10 mouse cellular contexts compared by ENCODE assay signal in genomic region chr10:61362992-61363391, GRCm38 (mm10). TPM values are rescaled to one million over a fixed set of nuclear protein-coding genes. Genes with fewer than 3 reads are reported as not detected.
DNase-seq lines count a peak whose midpoint lies in the region; ATAC-seq and TF ChIP-seq lines count a peak whose summit lies in the region.
"Had no signal": no experiment of that assay in that cellular context is flagged by ENCODE, and none has a peak within 500 bp of the region (broad histone marks: within the 10 kb centered on the region; RNA-seq: fewer than 3 reads in every experiment).

No protein-coding gene starts in this region.

- peaks cover 2% of the 10 kb centered on the region; the same call in 1 of the 2 replicates for H3K9me3 ChIP-seq in kidney, embryonic 14.5 days (ENCODE audit: control insufficient read depth, low read length)
- H3K9me3 ChIP-seq in forebrain, embryonic 15.5 days = no peaks in the 10 kb centered on the region
- H3K9me3 ChIP-seq: hindbrain, embryonic 15.5 days; neural tube, embryonic 12.5 days had no signal

- TF ChIP-seq POLR2A in cerebellum, adult 2 months (IDR thresholded peaks at IDR 0.05; ENCODE audit: borderline replicate concordance, insufficient read depth, low read length) = no peak

- H3K9ac ChIP-seq in kidney, embryonic 14.5 days (ENCODE audit: low read depth, low read length) = no peak overlapping the region
- H3K9ac ChIP-seq in forebrain, embryonic 15.5 days (replicated peaks) = no peak overlapping the region
- H3K9ac ChIP-seq: hindbrain, embryonic 15.5 days; neural tube, embryonic 12.5 days had no signal

- 78% methylated on average over 8 of the region's 8 CpGs for WGBS in kidney, embryonic 14.5 days
- WGBS in cerebellum, adult 2 months = 13% methylated on average over 8 of the region's 8 CpGs
- 84% methylated on average over 8 of the region's 8 CpGs for WGBS in forebrain, embryonic 15.5 days

- DNase-seq in kidney, postnatal 10 days = peak; percentile 25
- DNase-seq in cerebellum, adult 2 months = peak; percentile 50 to 61
- DNase-seq in gastrocnemius, adult 18-20 months (ENCODE audit: low spot score) = peak; percentile 66
- peak; percentile 79 for DNase-seq in skeletal muscle tissue, adult 2 months (ENCODE audit: low read depth, low spot score)
- DNase-seq: right cerebral cortex, postnatal 4 days had no signal

- TF ChIP-seq CTCF in cerebellum, adult 2 months (IDR thresholded peaks at IDR 0.05; ENCODE audit: borderline replicate concordance, insufficient read depth, low read depth, low read length) = peak; percentile 12; the same call in 1 of the 2 replicates

- no peak overlapping the region for H3K27ac ChIP-seq in kidney, embryonic 14.5 days (ENCODE audit: low read depth, low read length)
- no peak overlapping the region for H3K27ac ChIP-seq in cerebellum, adult 2 months (ENCODE audit: insufficient read depth, low read length)
- no peak overlapping the region for H3K27ac ChIP-seq in forebrain, embryonic 15.5 days (replicated peaks)
- H3K27ac ChIP-seq: hindbrain, embryonic 15.5 days; neural tube, embryonic 12.5 days had no signal

- H3K4me1 ChIP-seq in kidney, embryonic 14.5 days (ENCODE audit: control insufficient read depth, insufficient read depth, low read length) = no peaks in the 10 kb centered on the region
- peaks cover 14% of the 10 kb centered on the region for H3K4me1 ChIP-seq in cerebellum, adult 2 months (ENCODE audit: control insufficient read depth, insufficient read depth, low read length)
- H3K4me1 ChIP-seq in forebrain, embryonic 15.5 days = no peaks in the 10 kb centered on the region
- H3K4me1 ChIP-seq: hindbrain, embryonic 15.5 days; neural tube, embryonic 12.5 days had no signal

- no peak for ATAC-seq in kidney, embryonic 14.5 days (ENCODE audit: low FRiP score, low TSS enrichment)
- no peak for ATAC-seq in activated CD4-positive, CD25-positive, alpha-beta regulatory T cell, adult 4 months
- no peak for ATAC-seq in forebrain, embryonic 15.5 days (replicated peaks)

- no peak overlapping the region for H3K4me2 ChIP-seq in kidney, embryonic 14.5 days (replicated peaks; ENCODE audit: low read depth, low read length)
- H3K4me2 ChIP-seq in forebrain, embryonic 15.5 days (replicated peaks) = no peak overlapping the region
- H3K4me2 ChIP-seq: hindbrain, embryonic 15.5 days; neural tube, embryonic 12.5 days had no signal

- no peaks in the 10 kb centered on the region for H3K27me3 ChIP-seq in kidney, embryonic 14.5 days (ENCODE audit: control insufficient read depth, insufficient read depth, low read length)
- H3K27me3 ChIP-seq in cerebellum, adult 2 months (ENCODE audit: control insufficient read depth, insufficient read depth, low read length) = no peaks in the 10 kb centered on the region
- H3K27me3 ChIP-seq in forebrain, embryonic 15.5 days = no peaks in the 10 kb centered on the region
- H3K27me3 ChIP-seq: hindbrain, embryonic 15.5 days; neural tube, embryonic 12.5 days had no signal

- H3K4me3 ChIP-seq in kidney, embryonic 14.5 days (ENCODE audit: low read length) = no peak overlapping the region
- H3K4me3 ChIP-seq in cerebellum, adult 2 months (replicated peaks; ENCODE audit: insufficient read depth, low read depth, low read length) = no peak overlapping the region
- H3K4me3 ChIP-seq in forebrain, embryonic 15.5 days = no peak overlapping the region
- H3K4me3 ChIP-seq: hindbrain, embryonic 15.5 days; neural tube, embryonic 12.5 days had no signal

- no peaks in the 10 kb centered on the region for H3K36me3 ChIP-seq in kidney, embryonic 14.5 days (ENCODE audit: control insufficient read depth, insufficient read depth, low read length)
- H3K36me3 ChIP-seq in forebrain, embryonic 15.5 days = no peaks in the 10 kb centered on the region
- H3K36me3 ChIP-seq: hindbrain, embryonic 15.5 days; neural tube, embryonic 12.5 days had no signal

RNA-seq across cellular contexts. Expression of gene Pald1, which starts 20.3 kb away (rescaled TPM):
- polyA plus RNA-seq in kidney, embryonic 14.5 days (2014; fragmentation: Nextera tagmentation; extraction: Ambion mirVana) = 14.9 and 25.5 TPM in 2 replicates
- 15.5 and 15.6 TPM in 2 replicates for polyA plus RNA-seq in cerebellum, adult 2 months (2012; rRNA removed)
- 1 to 10 TPM; 5.1 to 6.3 TPM for total RNA-seq in gastrocnemius, adult 18-20 months (2021)
- polyA plus RNA-seq in activated CD4-positive, CD25-positive, alpha-beta regulatory T cell, adult 4 months (2017; shearing (Covaris generic)) = not detected
- polyA plus RNA-seq in forebrain, embryonic 15.5 days (2015; fragmentation: Nextera tagmentation; extraction: Ambion mirVana) = 16.5 and 17.0 TPM in 2 replicates

RNA-seq across cellular contexts. Expression of gene Nodal, which starts 54.8 kb away (rescaled TPM):
- 0.30 and 0.44 TPM in 2 replicates for polyA plus RNA-seq in kidney, embryonic 14.5 days (2014; fragmentation: Nextera tagmentation; extraction: Ambion mirVana)
- polyA plus RNA-seq in cerebellum, adult 2 months (2012; rRNA removed) = 0.68 and 0.97 TPM in 2 replicates
- total RNA-seq in gastrocnemius, adult 18-20 months (2021) = under 1 TPM; 0.09 to 0.11 TPM
- not detected for polyA plus RNA-seq in activated CD4-positive, CD25-positive, alpha-beta regulatory T cell, adult 4 months (2017; shearing (Covaris generic))
- 0.19 and 0.36 TPM in 2 replicates for polyA plus RNA-seq in forebrain, embryonic 15.5 days (2015; fragmentation: Nextera tagmentation; extraction: Ambion mirVana)
- polyA plus RNA-seq: neural tube, embryonic 12.5 days had no signal

Comparison
In these comparisons a context has a peak if more than half of its experiments do, and no peak if none do; other contexts are left out.
1. DNase-seq: peak in every context shown above with its lines; median percentile 79 in skeletal muscle tissue, adult 2 months; 66 in gastrocnemius, adult 18-20 months; 56 in cerebellum, adult 2 months; 25 in kidney, postnatal 10 days.
2. RNA of gene Pald1, which starts 20.3 kb away (polyA plus RNA-seq): 14.9 to 25.5 TPM in kidney, embryonic 14.5 days, 16.5 to 17.0 TPM in forebrain, embryonic 15.5 days and 15.5 to 15.6 TPM in cerebellum, adult 2 months; not detected in activated CD4-positive, CD25-positive, alpha-beta regulatory T cell, adult 4 months; every median in the first group is over 10 times any median in the second.